Mouse (Mus musculus): Measurements from ENCODE around the gene Ptgfrn.
A peak's percentile ranks its signal among the peaks of the same experiment; 100 is the strongest.

The Ptgfrn gene

DNA sequence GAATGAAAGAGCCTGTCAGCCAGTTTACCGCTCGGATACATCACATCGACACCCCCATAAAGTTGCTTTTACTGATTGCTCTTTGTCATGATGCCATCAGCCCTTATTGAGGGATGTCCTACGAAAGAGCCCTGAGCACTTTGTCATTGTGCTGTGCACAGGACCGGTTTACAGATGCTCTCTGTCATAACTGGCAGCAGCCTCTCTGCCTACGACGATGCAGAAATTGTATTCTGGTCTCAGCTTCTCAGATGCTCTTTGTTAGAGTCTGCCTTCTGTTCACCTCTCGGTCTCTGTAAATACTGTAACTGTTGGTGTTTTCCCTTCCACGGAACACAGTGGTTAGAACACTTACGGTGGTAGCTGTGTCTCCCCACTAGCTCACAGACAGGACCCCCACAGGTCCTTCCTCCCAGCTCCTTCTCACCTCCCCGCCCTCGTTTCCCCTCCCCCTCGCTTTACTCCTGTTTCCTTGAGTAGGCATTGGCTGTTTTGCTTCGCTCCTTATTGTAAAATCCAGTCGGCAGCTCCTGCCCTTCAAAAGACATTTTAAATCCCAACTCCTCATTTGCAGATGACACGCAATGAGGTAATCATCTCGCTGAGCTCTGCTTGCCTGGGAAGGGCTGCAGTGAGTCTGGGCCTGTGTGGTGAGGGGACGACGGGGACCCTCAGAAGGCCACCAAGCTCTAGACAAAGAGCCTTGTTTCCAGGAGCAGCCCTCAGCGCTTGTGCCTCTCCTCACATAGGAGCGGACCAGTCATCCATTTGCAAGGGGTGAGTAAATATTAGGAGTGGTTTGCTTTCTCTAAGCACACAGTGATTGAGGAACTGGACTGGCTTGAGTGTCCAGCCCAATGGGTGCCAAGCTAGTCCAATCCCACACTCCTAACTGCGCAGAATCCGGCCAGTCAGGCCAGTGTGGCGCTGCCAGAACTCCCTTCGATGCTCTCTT is 6.6 kb upstream of the Ptgfrn start:
- DNase-seq (ENCODE audit: low spot score in 2 of 2), result no peak

DNA sequence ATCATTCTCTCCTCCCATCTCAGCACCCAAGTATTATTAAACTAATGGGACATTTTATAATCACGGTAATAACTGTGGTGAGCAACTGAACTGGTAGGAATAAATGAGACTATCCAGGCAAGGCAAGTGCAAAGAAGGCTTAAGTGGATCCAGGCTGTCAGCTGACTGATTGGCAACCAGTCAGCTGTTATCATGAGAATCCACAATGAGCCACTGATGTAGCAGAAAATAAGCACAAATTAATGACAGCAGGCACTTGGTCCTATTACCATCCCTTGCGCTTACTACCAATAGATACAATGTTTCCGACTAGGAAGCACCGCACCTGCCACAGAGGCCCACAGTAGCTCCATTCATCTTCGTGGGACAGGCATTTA is 2.4 kb upstream of the Ptgfrn start:
- DNase-seq (ENCODE audit: low spot score in 2 of 2), result no peak

DNA sequence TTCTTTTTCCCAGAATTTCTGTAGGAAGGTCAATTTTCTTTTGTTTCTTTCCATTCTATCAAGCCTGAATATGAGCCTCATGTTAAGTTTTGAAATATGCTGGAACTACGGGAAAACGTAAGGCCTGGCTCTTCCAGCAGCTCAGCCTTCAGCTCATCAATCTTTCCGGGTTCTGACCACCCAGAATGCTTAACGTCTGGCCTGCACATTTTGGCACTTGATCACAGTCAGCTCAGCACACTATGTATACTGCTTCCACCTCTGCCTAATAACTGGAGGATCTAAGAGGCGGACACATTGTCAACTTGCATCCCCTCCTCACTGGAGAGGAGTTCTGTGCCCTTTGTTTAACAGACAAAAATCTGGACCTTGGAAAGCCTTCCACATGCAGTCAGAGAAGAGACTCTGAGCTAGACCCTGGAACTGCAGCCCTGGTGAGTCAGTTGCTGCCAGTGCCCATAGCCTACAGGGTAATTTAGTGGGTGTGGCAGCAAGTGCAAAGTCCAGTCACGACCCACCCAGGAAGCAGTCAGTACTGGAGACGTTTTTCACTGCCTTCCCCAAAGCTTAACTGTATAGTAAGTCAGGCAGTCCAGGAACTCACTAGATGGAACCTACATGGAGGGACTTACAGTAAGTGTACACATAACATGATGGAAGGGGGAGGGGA is 1.9 kb upstream of the Ptgfrn start:
- no peak for DNase-seq (ENCODE audit: low spot score in 2 of 2)

DNA sequence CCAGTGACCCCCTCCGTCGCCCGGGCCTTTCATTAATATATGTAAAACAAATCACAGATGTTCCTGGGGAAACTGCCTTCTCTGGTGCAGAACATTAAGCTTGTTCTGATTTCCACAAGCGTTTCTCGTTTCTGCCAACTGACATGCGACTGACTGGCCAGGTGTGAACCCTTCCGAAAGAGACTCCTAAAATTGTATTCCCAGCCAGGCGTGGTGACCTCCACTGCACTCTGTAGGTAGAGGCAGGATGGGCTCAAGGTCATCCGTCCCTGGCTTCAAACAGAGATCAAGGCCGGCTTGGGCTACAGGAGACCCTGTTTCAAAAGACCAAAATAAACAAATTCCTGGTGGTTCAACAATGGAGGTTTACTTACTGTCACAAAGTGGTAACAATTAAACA is 1.2 kb upstream of the Ptgfrn start:
- DNase-seq (ENCODE audit: low spot score in 2 of 2), result no peak

DNA sequence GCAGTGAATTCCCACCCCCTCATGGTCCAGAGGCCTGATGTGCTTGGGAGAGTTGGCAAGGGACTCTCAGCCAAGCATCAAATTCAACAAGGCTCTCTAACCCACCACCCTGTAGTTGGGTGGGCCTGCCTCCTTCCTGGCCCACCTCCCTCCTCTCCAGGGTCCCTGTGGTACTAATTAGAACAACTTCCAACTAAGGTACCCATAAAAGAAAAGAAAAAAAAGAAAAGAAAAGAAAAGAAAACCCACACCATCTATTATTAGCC is 693 bp upstream of the Ptgfrn start:
- DNase-seq (ENCODE audit: low spot score in 2 of 2), result no peak

DNA sequence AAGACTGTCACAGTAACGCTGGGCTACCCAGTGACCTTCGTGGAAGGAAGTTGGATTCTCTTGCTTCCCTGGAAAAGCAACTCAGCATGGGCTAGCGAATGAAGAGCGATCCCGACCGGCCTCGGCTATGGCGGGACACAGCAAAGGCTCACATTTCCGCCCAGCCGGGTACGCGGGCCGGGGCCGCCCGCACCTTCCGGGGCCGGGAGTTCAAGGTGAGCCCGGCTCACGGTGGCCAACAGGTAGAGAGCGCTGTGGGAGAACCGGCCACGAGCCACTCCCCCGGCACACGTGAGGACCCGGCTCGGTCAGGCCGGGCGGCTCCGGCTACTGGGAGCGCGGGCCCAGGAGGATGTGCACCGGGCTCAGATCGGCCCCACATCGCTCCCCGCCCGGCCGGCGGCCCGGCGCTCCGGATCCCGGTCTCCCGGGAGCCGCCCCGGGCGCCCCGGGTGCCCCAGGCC is 488 bp downstream of the Ptgfrn start:
- DNase-seq (ENCODE audit: low spot score in 2 of 2), result no peak

DNA sequence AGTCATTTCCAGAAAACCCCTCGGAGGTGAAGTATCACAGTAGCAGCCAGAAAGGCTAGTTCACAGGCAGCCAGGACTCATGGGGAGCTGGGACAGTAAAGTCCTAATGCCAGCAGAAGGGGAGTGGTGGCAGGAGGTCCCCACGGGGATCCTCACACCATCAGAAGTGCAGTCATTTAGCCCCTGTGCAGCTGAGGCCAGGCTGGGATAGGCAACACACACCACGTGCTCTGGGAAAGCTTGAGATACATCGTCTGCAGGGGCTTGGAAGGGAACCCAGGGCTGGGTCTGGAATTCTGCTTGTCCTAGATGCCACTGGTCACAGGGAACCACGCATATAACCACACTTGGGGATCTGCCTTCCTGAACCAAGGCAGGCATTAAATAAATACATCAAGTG is 1.2 kb downstream of the Ptgfrn start:
- DNase-seq (ENCODE audit: low spot score in 2 of 2), result no peak

DNA sequence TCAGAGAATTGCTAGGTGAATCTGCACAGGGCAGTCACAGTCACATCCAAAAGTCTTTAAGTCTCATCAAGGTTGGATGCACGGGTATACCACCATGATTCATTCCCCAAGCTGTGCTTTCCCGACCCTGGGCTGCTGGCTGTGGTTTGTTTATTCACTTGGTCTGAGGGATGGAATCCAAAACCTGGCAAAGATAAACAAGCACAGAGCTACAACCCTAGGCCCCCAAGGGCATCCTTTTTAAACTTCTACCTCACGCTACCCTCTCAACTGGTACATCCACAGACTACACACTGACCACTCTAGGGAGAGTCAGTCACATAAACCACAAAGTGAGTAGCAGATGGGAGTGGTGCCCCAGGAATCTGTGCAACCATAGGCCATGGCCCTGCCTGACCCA is 1.8 kb downstream of the Ptgfrn start:
- no peak for DNase-seq (ENCODE audit: low spot score in 2 of 2)

DNA sequence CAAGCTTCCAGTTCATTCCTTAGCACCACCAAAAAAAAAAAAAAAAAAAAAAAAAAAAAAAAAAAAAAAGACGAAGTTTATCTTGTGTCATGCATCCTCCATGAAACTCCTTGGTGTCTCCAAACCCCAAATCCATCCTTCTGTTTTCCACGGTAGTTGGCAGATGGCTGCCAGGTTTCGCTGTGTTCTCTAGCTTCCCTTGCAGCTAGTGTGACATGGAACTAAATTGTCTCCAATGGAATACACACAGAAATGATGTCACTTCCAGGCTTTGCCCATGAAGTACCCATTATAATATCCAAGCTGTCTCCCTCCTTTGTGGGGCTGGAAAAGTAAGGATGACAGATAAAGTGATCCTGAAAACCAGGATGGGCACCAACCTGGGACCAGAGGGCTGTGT is 3.8 kb downstream of the Ptgfrn start:
- DNase-seq (ENCODE audit: low spot score in 2 of 2), result no peak

DNA sequence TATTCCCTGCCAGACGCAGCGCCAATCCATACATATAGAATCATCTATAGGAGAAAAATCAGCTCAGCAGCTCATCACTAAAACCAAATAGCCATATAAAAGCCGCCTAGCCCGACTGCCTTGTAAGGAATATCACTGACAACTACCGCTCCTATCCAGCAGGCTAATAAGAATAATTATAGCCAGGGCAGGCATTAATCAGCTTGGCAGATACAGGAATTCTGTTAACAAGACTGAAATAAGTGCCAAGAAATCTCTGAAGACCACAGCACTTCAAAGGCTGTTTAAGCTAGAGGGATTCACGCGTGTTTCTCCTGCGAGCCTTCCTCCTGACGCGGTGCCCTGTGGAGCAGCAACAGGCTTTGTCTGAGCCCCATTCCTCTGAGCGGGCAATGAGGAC is 4.6 kb downstream of the Ptgfrn start:
- no peak for DNase-seq (ENCODE audit: low spot score in 2 of 2)

DNA sequence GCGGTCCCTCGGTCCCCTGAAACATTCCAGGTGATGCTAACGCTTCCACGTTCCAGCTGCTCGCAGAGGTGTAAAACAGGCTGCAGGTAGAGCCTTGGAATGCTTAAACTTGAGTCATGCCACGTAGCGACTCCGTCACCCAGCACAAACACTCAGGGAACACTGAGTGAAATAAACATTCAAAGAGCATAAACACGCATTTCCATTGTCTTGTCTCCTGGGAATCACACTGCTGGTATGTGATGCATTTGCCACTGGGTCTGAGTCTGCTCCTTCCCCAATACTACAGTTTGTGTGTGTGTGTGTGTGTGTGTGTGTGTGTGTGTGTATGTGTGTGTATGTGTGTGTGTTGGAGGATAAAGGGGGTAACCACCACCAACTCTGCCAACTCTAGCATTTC is 5.2 kb downstream of the Ptgfrn start:
- no peak for DNase-seq (ENCODE audit: low spot score in 2 of 2)

DNA sequence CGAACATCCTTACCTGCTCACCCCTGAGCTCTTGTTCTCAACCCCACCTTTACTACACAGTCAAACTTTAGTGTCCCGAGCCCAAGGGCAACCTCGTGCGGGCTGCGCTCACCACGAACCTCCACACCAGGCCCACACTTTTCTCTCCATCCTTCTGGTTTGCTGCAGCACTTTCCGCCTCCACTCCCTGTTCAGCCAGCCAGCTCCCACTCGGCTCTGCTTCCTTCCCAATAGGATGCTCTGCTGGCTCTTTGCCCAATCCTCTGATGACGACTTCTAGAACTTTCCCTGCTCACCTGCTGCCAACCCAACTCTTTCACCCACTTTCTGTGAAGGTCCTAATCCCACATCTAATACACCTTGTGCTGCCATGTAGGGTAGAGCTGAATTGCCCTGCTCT is 6.3 kb downstream of the Ptgfrn start:
- DNase-seq (ENCODE audit: low spot score in 2 of 2), result no peak

DNA sequence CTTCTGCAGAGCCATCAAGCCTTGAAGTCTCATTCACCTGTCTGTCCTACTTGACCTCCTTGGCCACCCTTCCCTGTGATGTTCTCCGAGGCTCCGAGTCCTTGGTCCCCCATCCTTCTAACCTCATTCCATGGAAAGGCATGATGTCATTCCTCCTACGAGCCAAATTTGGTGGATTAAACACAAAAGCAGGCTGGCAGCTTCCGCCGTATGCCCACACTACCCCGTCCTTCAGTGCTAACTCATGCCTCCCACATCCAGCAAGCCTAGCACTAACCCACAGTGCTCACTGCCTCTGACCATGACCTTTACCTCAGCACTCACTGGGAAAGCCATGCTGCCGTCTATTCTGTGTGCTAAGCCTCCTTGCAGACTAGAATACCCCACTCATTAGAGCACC is 8.0 kb downstream of the Ptgfrn start:
- DNase-seq (ENCODE audit: low spot score in 2 of 2), result no peak

DNA sequence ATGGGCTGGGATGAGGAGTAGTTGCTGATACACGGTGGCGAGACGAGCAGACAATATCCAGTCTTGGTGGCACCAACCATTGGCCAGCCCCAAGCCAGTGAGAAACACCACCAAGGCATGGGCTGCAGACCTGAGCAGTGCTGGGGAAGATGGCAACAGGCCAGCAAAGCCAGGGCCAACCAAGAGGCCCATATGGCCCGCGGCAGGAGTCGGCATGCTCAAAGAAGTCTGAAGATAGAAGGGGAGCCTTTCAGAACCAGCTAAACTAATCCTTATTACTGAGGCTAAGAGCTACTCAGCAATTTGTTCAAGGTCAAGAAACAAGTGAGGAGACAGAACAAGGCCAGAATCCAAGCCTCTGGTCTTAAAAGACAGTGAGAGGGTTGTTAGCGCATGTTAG is 8.9 kb downstream of the Ptgfrn start:
- no peak for DNase-seq (ENCODE audit: low spot score in 2 of 2)

DNA sequence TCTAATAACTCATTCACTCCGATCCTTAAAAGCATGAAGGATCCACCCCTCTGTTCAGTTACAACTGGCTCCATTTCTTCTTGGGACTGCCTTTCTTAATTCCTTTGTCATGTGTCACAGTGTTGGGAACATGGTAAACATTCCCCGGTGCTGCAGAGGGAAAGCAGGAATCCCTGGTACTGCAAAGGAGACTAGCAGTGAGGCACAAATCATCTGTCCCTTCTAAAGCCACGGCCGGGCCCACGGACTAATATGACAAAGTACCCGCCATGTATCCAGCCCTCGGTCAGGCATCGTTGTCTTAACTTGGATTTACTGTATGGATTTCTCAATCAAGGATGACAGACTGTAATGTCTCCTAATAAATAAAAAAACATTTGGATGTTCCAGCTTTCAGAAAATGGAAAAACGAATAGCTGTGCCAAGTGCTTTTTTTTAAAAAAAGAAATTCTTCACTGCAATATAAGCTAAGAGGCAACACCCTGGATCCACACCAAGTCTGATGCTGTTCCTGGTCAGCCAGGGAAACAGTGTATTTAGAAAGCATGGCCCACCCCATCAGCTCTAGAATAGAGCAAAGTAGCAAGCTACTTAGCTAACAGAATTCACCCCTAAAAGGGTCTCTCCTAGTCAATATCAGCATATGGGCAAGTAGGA is 10.2 kb downstream of the Ptgfrn start:
- no peak for DNase-seq (ENCODE audit: low spot score in 2 of 2)

DNA sequence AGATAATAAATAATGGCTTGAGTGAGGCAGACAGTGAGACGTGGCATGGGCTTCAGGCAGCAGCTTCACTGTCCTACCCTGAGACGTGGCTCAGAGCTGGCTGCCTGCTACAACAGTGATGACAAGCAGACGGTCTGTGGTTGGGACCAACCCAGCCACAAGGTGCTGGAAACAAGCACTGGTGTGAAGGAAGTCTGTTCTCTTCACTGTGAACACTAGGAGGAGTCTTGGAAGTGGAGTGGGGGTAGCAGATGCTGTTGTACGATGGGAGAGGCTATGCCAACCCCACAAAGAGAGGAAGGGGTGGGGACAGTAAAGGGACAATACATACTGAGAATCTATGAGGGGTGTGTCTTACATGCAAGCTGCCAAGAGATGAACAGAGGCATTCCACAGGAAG is 12.0 kb downstream of the Ptgfrn start:
- peak in 1 of 2 experiments; percentile 15 for DNase-seq (ENCODE audit: low spot score in 2 of 2)

DNA sequence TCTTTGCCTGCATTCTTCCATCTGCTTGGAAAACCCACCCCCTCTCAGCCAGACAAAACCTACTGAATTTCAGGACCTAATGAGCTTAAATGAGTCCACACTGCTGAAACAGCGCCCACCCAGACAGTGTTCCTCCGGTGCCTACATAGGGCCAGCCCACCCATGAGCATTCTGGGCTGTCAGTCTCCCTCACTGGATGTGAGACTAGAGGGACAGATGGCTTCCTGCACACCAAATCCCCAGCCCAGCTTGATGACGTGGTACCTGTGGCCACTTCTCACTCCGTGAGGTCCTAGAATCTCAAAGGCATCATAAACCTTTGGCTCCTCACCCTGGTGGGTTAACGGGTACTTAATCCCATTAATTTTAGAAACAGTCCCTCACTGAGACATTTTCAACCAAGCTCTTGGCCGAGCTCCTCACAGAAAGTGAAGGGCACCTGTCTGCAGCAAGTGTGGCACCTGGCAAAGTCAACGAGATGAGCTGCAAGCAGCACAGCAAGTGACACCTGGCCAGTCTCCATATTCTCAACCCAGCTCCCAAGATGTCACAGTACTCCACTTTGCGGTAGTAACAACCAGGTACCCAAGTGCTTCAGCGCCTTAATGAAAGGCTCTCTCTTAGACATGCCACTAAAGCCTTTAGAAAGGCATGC is 12.8 kb downstream of the Ptgfrn start:
- no peak for DNase-seq (ENCODE audit: low spot score in 2 of 2)

DNA sequence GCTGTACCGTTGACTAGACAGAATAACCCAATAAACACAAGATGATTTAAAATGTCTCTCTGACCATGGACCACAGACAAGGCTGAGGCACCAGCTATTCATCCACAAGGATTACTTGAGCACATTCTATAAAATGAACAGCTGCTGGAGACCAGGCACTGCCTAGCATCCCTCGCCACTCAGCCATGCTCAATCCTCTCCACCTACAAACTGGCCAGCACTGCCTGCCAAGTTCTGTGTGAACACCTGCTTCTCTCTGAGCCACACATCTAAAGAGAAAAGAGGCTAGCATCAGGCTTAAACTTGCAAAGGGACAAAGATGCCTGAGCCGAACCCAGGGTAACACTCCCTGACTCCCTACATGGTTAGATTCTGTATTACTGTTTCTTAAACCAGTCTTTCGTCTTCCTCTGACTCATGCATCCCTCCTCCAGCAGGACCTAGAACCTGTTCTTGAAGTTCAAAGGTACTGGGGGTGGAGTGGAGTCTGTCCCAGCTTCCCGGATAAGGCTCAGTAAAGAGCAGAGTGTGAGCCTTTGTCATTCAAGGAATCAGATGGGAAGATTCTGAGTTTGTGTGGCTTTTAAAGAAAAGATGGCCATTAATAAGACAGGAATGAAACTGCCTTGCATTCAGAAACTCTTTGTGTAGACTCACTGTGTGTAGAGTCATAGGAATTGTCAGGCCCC is 14.2 kb downstream of the Ptgfrn start:
- DNase-seq (ENCODE audit: low spot score in 2 of 2), result no peak

DNA sequence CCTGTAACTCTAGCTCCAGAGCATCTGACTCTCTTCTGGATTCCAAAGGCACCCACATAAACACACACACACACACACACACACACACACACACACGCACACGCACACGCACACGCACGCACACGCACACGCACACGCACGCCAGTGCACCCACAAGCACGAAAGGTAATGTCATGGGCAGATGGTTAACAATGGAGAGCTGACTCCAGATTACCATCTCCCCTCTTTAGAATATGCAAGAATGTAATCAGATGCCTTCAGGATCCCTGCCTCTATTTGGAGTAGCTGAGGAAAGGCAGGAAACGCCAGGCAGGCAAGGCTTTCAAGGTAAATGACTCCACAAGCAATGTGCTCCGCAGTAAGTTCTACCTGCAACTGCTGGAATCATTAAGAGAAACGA is 17.9 kb downstream of the Ptgfrn start:
- DNase-seq (ENCODE audit: low spot score in 2 of 2), result no peak

DNA sequence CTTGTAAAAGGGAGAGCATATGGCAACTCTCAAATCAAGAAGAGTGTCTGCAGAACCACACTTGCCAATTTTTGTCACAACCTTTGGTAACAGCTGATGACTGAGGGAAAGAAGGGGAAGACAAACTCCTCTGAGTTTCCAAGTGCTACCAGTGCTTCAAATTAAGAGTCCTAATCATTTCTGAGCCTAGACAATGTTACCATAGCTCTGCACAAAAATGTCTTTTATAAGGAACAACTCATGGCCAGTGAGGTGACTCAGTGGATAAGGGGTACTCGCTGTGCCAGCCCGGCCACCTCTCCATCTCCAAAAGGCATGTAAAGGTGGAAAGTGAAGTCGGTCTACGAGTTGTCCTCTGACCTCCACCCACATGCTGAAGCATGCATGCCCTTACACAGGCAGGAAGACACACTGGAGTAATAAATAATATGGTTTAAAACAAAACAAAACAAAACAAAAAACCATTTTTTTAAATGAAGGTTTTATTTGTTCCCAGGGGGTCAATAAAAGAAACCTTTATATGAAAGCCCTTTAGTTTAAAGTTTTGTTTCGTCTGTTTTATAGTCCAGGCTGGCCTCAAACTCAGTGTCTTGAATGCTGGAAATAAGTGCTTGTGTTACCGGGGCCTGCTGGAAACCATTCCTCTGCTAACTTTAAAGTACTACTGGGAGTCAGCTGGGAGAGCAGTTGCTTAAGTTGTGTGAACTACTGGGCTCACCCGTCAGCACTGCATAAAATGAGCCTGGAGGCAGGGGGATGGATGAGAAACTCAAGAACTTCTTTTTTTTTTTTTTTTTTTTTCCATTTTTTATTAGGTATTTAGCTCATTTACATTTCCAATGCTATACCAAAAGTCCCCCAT is 23.3 kb downstream of the Ptgfrn start:
- no peak for DNase-seq (ENCODE audit: low spot score in 2 of 2)

DNA sequence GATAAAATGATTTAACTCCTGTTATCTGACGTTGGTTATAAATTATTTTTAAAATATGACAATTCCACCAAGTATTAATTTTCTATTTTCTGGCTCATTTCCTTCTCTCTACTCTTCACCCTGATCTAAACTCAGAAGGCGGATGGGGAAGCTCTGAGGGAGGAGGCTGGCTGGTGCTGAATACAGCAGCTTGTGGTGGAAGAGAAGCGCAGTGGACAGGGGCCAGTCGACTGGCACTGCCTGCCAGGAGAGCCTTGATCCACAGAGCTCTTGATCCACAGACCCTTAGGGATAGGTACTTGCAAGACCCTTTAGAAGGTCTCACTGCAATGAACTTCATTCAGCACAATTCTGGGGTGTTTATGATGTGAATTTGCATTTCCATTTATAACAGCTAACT is 29.2 kb downstream of the Ptgfrn start:
- no peak for DNase-seq (ENCODE audit: low spot score in 2 of 2)

All from thymus, postnatal 10 days (tissue).